Mouse (Mus musculus) erythroblast, embryonic 14.5 days (primary cell): Measurements from ENCODE around the gene P2rx6. TPM values are rescaled to one million over a fixed set of nuclear protein-coding genes. Genes with fewer than 3 reads are reported as not detected.
"Not testable (repeated sequence)": the region's sequence is repeated elsewhere in the genome, so short reads cannot be mapped to it uniquely, and the experiment has no call there.

ENCODE experiments used
- H3K27me3 ChIP-seq: 2 replicates; pipeline ENCODE4 v1.6.1; 2012; ENCODE audit warnings: inconsistent platforms; ENCODE audit not compliant: control insufficient read depth
- H3K36me3 ChIP-seq: 2 replicates; pipeline ENCODE4 v1.6.1; 2012; ENCODE audit warnings: mild to moderate bottlenecking, inconsistent platforms; ENCODE audit not compliant: control insufficient read depth
- H3K4me1 ChIP-seq: 2 replicates; pipeline ENCODE4 v1.6.1; 2012; ENCODE audit warnings: inconsistent platforms; ENCODE audit not compliant: control insufficient read depth
- H3K4me3 ChIP-seq: replicated peaks from 2 replicates; pipeline ENCODE3; 2012; ENCODE audit warnings: moderate library complexity, mild to moderate bottlenecking, inconsistent platforms
- H3K9me3 ChIP-seq: 2 replicates; pipeline ENCODE4 v1.6.1; 2012; ENCODE audit warnings: low read length, inconsistent platforms, mixed read lengths; ENCODE audit not compliant: control insufficient read depth
- GATA1 ChIP-seq: IDR thresholded peaks from 2 replicates; pipeline ENCODE4 v1.6.1; 2012; ENCODE audit warnings: low read length, inconsistent platforms, mixed read lengths
- TAL1 ChIP-seq: IDR thresholded peaks from 3 replicates; pipeline ENCODE4 v1.6.1; 2012; ENCODE audit warnings: low read length, inconsistent platforms, mixed read lengths
- polyA plus RNA-seq: library from polyadenylated mRNA; stranded (reverse); fragments of >175 nt; gene quantifications from 2 replicates; pipeline ENCODE4 v1.2.3, GENCODE M21; 2012

The P2rx6 gene
- polyA plus RNA-seq, 1 experiment: not detected

GRCm38 (mm10) chr16:17576825-17577215, 15.1 kb downstream of the P2rx6 start:
- Histone ChIP-seq H3K4me1 (peaks cover 9% of the 10 kb centered on the region), H3K27me3 (peaks cover 43% of the 10 kb centered on the region), H3K4me3 (peak overlapping the region; percentile 53), H3K9me3 (no peaks in the 10 kb centered on the region), H3K36me3 (no peaks in the 10 kb centered on the region)
- no peak for TF ChIP-seq GATA1
- no peak for TF ChIP-seq TAL1

DNA sequence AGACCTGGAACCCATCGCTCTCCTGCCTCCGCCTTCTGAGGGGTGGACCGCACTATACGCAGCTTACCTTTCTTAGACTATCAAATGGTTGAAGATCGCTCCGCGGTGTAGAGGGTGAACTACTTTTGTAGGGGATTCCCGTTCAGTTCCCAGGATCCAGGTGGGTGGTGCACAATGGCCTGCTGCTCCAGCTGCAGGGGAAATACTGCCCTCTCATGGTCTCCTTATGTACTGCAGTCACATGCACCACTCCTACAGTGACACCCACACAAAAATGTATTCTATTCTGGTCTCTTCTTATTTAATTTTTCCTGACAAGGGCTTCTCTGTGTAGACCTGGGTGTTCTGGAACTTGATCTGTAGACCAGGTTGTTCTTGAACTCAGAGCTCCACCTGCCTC, 21.4 kb downstream of the P2rx6 start, which contains the start of gene Slc7a4:
Gene Slc7a4, minus strand, starts transcription at position 151 of the 400 bp plus-strand sequence.
- Histone ChIP-seq H3K4me1 (no peaks in the 10 kb centered on the region), H3K4me3 (no peak within 1 kb of the TSS), H3K27me3 (peaks cover 4% of the 10 kb centered on the region), H3K36me3 (no peaks in the 10 kb centered on the region), H3K9me3 (peaks cover under 1% of the 10 kb centered on the region)
- TF ChIP-seq GATA1: no peak
- no peak for TF ChIP-seq TAL1

GRCm38 (mm10) chr16:17584555-17584954, 22.9 kb downstream of the P2rx6 start:
- H3K9me3 ChIP-seq: peaks cover 9% of the 10 kb centered on the region
- no peak for TF ChIP-seq GATA1
- TF ChIP-seq TAL1: no peak
- H3K4me1 ChIP-seq: no peaks in the 10 kb centered on the region
- no peaks in the 10 kb centered on the region for H3K36me3 ChIP-seq
- no peaks in the 10 kb centered on the region for H3K27me3 ChIP-seq
- H3K4me3 ChIP-seq: no peak overlapping the region

- no peak overlapping the region for H3K4me3 ChIP-seq
- H3K4me1 ChIP-seq: no peaks in the 10 kb centered on the region
- peaks cover 11% of the 10 kb centered on the region for H3K9me3 ChIP-seq
- TF ChIP-seq GATA1 (no peak), TAL1 (no peak)
- H3K36me3 ChIP-seq: no peaks in the 10 kb centered on the region
- H3K27me3 ChIP-seq: no peaks in the 10 kb centered on the region
These were observed 29.0 kb downstream of the P2rx6 start for GRCm38 (mm10) chr16:17590731-17591130.

DNA sequence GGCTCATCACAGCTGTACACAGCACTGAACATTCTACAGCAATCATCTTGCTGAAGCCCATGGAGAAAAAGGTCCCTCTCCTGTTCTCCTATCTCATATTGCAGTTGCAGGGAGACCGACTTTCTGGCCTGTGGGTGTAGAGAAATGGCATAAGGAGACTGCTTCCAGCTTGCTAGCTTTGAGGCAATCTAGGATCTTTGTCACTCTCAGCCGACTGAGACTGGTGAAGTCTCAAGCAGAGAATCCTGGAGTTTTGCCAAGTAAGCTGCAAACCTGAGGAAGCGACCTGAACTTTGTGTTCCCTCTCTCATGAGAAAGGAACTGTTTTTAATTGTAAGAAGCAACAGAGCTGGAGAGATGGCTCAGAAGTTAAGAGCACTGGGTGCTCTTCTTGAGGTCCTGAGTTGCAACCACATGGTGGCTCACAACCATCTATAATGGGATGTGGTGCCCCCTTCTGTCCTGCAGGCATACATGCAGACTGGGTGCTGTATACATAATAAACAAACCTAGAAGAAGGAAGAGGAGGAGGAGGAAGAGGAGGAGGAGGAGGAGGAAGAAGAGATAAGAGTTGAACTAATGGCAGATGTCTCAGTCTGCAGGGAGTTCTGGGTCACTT, 39.4 kb downstream of the P2rx6 start:
- Histone ChIP-seq H3K4me1 (no peaks in the 10 kb centered on the region), H3K9me3 (no peaks in the 10 kb centered on the region), H3K4me3 (no peak overlapping the region), H3K36me3 (no peaks in the 10 kb centered on the region), H3K27me3 (0 out of 2 replicates have a peak, but pooled peaks cover 2% of the 10 kb centered on the region)
- no peak for TF ChIP-seq TAL1
- TF ChIP-seq GATA1: no peak

DNA sequence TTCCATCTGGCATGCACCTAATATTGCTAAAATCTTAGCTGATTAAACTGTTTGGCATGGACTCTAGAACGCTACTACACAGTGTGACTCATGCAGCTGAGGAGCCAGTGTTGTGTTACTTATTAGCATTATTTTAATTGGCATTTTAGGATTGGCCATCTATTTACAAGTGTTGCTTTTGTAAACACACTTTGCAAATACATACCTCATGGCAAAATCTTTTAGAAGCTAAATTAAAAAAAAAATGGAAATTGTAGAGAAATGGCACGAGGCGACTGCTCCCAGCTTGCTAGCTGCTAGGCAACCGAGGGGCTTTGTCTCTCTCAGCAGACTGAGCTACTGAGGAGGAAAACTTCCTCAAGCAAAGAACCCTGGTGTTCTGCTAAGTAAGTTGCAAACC, 43.3 kb downstream of the P2rx6 start:
- no peak overlapping the region for H3K4me3 ChIP-seq
- H3K36me3 ChIP-seq: no peaks in the 10 kb centered on the region
- peaks cover 4% of the 10 kb centered on the region; the same call in 1 of the 2 replicates for H3K27me3 ChIP-seq
- TF ChIP-seq TAL1: no peak
- TF ChIP-seq GATA1: no peak
- no peaks in the 10 kb centered on the region for H3K4me1 ChIP-seq
- H3K9me3 ChIP-seq: peaks cover 9% of the 10 kb centered on the region

- H3K27me3 ChIP-seq: peaks cover 4% of the 10 kb centered on the region; the same call in 1 of the 2 replicates
- TF ChIP-seq TAL1: no peak
- no peak for TF ChIP-seq GATA1
- peaks cover 14% of the 10 kb centered on the region for H3K9me3 ChIP-seq
- H3K36me3 ChIP-seq: no peaks in the 10 kb centered on the region
- no peaks in the 10 kb centered on the region for H3K4me1 ChIP-seq
- no peak overlapping the region for H3K4me3 ChIP-seq
These were observed 44.0 kb downstream of the P2rx6 start for GRCm38 (mm10) chr16:17605684-17606083.

- Histone ChIP-seq H3K36me3 (no peaks in the 10 kb centered on the region), H3K4me1 (no peaks in the 10 kb centered on the region), H3K27me3 (peaks cover 2% of the 10 kb centered on the region; the same call in 1 of the 2 replicates), H3K4me3 (no peak overlapping the region), H3K9me3 (peaks cover 12% of the 10 kb centered on the region)
- TF ChIP-seq GATA1 (no peak), TAL1 (no peak)
These were observed 49.7 kb downstream of the P2rx6 start for GRCm38 (mm10) chr16:17611383-17611782.

GRCm38 (mm10) chr16:17614740-17615139, 53.1 kb downstream of the P2rx6 start:
- H3K9me3 ChIP-seq, H3K4me3 ChIP-seq, H3K27me3 ChIP-seq, H3K36me3 ChIP-seq: not testable (repeated sequence)
- peaks cover 17% of the 10 kb centered on the region for H3K4me1 ChIP-seq

- TF ChIP-seq TAL1: no peak
- no peak for TF ChIP-seq GATA1
- Histone ChIP-seq H3K9me3 (no peaks in the 10 kb centered on the region), H3K27me3 (no peaks in the 10 kb centered on the region), H3K36me3 (peaks cover 3% of the 10 kb centered on the region), H3K4me1 (peaks cover 32% of the 10 kb centered on the region), H3K4me3 (no peak overlapping the region)
These were observed 54.5 kb downstream of the P2rx6 start for GRCm38 (mm10) chr16:17616212-17616611.
